Mouse (Mus musculus): Measurements from ENCODE around the gene Ell3. TPM values are rescaled to one million over a fixed set of nuclear protein-coding genes. Genes with fewer than 3 reads are reported as not detected.

Ell3 gene
- polyA plus RNA-seq, 1 experiment, result 12.4 TPM

GRCm38 (mm10) chr2:121448136-121448535 is 4.1 kb upstream of the Ell3 start:
- no peak for DNase-seq (ENCODE audit: low read depth)

GRCm38 (mm10) chr2:121447006-121447405 is 2.9 kb upstream of the Ell3 start:
- no peak for DNase-seq (ENCODE audit: low read depth)

DNA sequence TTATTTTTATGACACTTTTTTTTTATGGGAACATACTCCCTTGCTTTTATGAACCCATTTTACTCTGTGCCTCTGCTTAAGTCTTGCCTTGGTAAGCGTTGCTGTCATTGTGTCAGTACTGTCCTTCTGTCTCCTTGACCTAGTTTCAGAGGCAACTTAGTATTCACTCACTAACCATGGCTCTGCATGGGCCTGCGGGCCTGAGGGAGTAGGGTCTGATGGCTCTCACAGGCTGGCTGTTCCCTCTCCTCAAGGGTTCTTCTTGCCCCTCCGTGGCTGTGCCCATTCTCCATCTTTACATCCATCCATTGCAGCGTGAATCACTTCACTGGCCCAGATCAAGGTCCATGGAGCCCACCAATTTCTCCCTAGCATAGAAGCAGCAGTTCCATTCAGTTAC is 2.4 kb upstream of the Ell3 start:
- no peak for DNase-seq (ENCODE audit: low read depth)

DNA sequence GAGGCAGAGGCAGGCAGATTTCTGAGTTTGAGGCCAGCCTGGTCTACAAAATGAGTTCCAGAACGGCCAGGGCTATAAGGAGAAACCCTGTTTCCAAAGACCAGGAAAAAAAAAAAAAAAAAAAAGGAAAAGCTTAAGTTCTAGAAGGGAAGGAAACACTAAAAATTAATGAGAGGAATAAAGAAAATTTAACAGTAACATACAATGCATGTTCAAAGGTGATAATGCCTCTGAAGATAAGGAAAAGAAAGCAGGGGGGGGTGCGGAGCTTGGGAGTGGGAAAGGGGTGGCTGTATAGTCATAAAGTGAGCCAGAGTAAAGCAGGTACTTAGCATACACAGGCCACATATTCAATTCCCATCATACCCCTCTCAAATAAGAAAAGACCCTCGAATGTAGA is 1.0 kb upstream of the Ell3 start:
- no peak for DNase-seq (ENCODE audit: low read depth)

DNA sequence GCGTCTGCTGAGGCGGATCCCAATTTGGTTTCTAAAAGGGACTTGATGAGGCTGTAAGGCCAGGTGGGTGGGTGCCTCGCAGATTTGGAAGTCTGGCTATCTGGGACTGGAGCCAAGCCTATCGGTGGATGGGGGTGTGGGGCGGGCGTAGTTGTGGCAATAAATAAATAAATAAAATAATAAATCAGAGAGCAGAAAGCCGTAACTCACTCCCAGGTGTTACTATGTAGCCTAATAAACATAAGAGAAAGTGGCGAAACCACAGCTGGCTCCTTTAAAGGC is 1.1 kb downstream of the Ell3 start:
- no peak for DNase-seq (ENCODE audit: low read depth)

DNA sequence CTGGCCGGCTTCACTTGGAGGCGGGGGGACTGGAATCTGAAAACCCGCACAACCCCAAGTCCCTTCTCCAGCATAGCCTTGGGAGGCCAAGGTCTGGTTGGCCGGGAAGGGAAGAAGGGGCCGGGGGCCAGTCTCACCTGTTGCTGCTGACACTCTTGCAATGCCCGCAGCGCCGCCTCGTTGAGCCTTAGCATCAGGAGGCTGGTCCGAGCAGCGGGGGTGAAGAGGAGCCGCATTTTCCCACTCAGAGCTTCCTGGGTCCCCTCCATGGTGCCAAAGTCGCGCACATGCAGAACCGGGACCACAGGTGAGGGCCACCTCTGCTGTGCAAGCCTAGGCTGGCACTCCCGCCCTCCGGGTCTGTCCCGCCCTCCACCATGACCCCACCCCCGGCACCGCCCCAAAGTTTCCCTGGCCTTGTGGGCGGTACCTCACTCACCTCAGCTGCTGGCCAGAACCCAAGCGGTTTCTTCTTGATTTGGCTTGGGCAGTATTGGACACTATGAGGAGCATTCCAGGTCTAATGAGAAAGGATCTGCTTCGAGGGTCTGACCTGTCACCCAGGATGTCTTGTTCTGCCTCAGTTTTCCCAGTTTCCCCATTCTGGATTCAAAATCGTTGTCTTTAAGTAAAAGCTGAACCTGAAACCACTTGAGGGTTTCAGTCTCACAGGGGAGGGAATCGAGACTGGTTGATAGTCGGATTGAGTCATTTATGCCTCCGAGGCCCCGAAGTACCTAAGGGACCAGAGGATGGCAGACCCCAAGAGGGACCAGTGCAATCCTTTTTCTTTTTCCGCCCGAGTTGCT is 1.6 kb downstream of the Ell3 start:
- DNase-seq (ENCODE audit: low read depth), result peak; percentile 54

DNA sequence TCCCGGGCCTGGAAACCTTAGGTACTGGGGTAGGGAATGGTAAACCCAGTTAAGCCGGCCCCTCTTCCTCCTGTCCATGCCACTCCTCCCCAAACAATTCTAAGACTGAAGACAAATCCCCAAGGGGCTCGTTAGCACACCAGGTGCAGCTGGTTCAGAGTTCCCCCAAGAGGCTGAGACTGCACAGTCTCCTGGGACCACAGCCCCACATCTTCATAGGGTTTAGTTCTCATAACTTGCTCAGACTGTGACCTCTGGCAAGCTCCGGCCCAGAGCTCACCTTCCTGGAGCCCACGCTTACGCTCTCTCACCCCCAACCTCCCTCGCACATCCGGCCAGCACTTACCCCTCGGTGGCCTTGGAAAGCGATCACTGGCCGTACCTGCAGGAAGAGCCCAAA is 2.3 kb downstream of the Ell3 start:
- DNase-seq (ENCODE audit: low read depth), result no peak

- no peak for DNase-seq (ENCODE audit: low read depth)
Measured at GRCm38 (mm10) chr2:121440834-121441605, 3.1 kb downstream of the Ell3 start.

DNA sequence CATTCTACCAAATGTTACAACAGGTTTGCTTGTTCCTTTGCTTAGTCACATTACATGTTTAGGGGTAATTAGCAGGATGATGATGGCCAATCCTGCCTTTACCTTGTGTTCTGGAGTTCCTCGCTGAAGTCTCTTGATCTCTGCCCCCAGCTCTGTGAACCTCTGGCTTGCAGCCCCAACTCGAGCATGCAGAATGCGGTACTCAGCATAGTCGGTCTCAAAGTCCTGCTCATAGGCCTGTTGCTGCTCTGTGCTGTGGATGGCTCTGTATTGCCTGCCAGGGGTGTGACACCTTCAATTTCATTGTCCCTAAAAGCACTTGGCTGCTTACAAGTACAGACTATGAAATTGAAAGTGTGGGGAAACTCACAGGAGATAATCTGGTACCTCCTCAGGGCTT is 4.3 kb downstream of the Ell3 start:
- DNase-seq (ENCODE audit: low read depth), result no peak

DNA sequence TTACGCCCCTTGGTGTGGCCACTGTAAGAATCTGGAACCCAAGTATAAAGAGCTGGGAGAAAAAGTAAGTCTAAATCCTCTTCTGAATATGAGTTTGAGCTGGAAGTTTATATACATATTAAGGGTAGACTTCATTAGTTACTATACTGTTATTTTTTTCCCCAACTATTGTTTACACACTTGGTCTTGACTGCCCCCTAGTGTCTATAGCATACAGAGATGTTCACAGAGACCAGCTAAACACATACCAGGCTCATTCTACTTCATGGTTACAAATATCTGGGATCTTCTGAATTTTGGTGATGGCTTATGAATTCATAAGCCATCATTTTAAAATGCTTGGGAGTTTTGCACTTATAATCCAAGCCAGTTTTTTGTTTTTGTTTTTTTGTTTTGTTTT is 9.2 kb downstream of the Ell3 start:
- no peak for DNase-seq (ENCODE audit: low read depth)

GRCm38 (mm10) chr2:121425890-121426289 is 18.2 kb downstream of the Ell3 start:
- DNase-seq (ENCODE audit: low read depth), result no peak

GRCm38 (mm10) chr2:121423166-121423565 is 20.9 kb downstream of the Ell3 start:
- DNase-seq (ENCODE audit: low read depth), result no peak

DNA sequence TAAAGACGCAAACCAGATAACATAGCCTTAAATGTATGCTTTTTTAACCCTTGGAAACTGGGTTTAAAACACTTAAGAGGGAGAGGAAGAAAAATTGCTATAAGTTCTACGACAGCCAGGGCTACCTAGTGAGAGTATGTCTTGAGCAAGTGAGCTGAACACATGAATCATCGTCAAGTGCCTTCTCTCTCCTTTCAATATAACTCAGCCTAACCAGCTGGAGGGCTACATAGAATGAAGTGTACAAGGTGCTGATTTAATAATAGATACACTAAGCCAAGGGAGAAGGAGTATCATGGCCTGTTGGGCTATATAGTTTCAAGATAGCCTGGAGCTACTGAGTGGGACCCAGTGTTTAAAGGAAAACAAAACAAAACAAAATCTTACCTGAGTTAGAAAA is 25.6 kb downstream of the Ell3 start:
- DNase-seq (ENCODE audit: low read depth), result no peak

- DNase-seq (ENCODE audit: low read depth), result no peak
Measured at GRCm38 (mm10) chr2:121416356-121416755, 27.7 kb downstream of the Ell3 start.

DNA sequence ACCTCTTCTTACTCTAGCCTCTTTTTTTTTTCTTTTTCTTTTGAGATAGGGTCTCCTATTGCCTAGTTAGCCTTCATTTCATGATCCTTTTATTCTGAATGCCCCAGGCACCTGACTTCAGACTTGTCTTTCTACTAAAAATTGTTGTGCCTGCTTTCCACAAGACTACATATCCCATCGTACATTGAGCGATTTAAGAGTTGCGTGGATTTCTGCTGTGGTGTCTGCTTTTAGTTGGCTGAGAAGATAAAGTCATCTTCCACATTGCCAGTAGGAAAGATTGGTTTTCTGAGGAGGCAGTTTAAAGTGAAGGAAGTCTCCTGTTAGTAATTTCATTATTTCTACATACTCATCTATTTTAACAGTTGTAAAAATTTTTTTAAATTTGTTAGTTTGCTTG is 28.5 kb downstream of the Ell3 start:
- no peak for DNase-seq (ENCODE audit: low read depth)

- DNase-seq (ENCODE audit: low read depth), result no peak
Measured at GRCm38 (mm10) chr2:121415103-121415502, 29.0 kb downstream of the Ell3 start.

DNA sequence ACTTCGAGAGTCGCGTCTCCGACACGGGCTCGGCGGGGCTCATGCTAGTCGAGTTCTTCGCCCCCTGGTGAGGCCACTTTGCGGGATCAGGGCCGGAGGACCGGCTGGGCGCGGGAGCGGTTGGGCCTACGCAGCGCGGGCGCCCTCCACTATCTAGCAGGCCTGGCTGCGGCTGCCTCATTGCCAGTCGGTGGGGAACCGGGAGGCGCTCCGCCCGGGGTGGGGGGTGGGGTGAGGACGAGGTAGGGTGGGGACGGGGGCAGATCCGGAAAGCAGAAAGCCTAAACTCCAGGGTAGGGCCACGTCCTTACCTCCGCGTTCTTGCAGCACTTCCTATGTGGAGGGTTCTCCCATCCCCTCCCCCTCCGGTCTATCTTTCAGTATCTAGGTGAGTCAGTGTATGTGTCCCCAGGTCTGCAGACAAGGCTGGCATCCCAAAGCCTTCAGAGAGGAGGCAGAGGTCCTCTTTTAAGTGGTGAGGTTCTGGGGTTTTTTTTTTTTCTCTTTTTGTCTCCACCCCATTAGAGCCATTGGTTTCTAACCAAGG is 29.9 kb downstream of the Ell3 start:
- peak; percentile 13 for DNase-seq (ENCODE audit: low read depth)

- DNase-seq (ENCODE audit: low read depth), result peak; percentile 19
Measured at GRCm38 (mm10) chr2:121413387-121414042, 30.6 kb downstream of the Ell3 start, which contains the start of the genes Pdia3 and Catsper2. Pdia3 (plus strand) TSS chr2:121413775. Catsper2 (minus strand) TSS chr2:121413792.

DNA sequence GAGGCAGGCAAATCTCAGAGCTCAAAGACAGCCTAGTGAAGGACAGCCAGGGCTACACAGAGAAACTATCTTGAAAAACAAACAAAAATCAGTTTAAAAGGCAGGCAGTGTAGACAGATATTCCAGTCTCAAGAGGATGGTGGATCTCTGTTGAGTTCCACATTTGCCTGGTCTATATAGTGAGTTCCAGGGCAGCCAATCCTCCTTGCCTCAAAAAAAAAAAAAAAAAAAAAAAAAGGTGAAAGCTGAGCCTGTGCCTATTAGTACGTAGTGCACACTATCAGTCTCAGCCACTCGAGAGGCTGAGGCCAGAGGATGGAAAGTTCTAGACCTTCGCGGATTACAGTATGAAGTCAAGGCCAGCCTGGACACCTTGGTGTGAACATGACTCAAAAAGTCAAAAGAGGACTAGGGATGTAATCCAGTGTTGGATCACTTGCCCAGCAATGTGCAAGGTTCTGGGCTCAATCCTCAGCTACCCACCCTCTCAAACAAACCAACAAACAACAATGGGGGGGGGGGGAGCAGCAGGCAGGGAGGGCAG is 31.2 kb downstream of the Ell3 start:
- no peak for DNase-seq (ENCODE audit: low read depth)

DNA sequence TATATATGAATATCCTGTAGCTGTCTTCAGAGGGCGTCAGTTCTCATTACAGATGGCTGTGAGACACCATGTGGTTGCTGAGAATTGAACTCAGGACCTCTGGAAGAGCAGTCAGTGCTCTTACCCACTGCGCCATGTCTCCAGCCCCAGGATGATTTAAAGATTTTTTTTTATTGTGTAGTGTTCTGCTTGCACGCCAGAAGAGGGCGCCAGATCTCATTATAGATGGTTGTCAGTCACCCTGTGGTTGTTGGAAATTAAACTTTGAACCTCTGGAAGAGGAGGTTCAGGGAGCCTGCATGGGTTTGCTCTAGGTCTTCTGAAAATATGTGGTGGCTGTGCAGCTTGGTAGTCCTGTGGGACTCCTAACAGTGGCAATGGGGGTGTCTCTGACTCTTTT is 35.9 kb downstream of the Ell3 start:
- no peak for DNase-seq (ENCODE audit: low read depth)

DNA sequence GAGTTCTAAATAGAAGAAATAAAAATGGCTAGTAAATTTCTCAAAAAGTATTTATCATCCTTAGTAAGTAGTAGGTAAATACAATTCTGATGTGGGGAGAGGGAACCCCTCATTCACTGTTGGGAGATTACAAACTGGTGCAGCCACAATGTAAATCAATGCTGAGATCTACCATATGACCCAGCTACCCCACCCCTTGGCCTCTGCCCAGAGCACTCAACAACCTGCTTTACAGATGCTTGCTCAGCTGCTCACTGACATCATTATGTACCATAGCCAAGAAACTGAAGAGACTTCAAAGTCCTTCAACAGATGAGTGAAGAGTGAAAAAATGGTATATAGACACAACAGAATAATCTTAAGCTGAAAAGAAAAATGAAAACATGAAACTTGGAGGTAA is 40.8 kb downstream of the Ell3 start:
- DNase-seq (ENCODE audit: low read depth), result no peak

DNA sequence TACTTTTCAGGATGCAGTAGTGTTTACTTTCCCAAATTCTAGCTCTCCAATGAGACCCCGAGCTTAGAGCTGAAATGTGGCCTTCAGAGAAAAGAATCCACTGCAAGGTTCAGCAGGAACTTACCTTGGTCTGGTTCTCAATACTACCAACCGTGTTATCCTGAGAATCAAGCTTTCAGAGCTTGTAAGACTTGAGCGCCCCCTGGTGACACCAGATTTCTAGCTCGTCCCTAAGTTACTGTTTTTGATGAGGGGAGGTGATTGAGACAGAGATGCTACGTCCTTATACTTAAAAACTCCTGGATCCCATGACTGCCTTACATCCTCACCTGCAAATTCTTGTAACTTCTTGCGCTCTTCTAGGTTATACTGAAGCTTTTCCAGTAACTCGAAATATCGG is 47.5 kb downstream of the Ell3 start:
- no peak for DNase-seq (ENCODE audit: low read depth)
